Mouse (Mus musculus): ENCODE results near the gene Cmip. TPM values are rescaled to one million over a fixed set of nuclear protein-coding genes. Genes with fewer than 3 reads are reported as not detected.

The Cmip gene
- polyA plus RNA-seq, 2 experiments = 27.1 to 39.7 TPM

DNA sequence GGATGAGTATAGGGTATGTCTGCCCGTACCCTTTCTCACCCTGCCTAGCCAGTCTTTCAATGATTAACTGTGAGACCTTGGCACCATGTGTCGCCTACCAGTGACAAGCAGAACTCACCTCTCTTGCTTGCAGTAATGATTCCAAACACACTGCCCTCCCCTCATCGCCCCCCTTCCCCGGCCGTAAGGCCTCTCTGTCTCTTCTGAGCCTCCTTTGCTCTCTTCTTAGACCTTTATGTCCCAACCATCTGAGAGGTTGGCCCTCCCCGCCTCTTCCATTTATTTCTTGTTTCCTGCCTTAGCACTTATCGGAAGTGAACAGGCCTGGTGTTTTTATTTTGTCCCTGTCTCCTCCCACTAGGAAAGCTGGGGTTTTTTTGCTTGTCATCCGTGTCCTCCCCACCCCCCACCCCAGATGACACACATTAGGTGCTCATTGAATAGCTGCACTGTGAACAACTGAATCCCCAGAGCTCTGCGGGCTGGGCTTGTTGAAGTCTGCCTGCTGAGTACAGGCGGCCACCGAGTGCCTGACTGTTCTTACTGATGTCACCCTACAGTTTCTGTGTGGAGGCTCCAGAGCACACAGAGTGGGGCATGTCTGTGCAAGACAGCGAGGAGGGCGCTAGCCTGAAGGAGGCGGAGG is 78.0 kb downstream of the Cmip start:
- Histone ChIP-seq H3K4me2 (replicated peaks; ENCODE audit: low read depth, low read length, severe bottlenecking) (no peak overlapping the region), H3K9ac (ENCODE audit: low read depth, low read length, severe bottlenecking) (peak overlapping the region; percentile 9; the same call in 1 of the 2 replicates), H3K27ac (replicated peaks; ENCODE audit: low read depth, low read length) (no peak overlapping the region), H3K36me3 (ENCODE audit: control insufficient read depth, insufficient read depth, low read length) (no peaks in the 10 kb centered on the region), H3K27me3 (ENCODE audit: control insufficient read depth, insufficient read depth, low read length) (no peaks in the 10 kb centered on the region), H3K4me1 (ENCODE audit: control insufficient read depth, insufficient read depth, low read length) (peaks cover 34% of the 10 kb centered on the region), H3K4me3 (replicated peaks; ENCODE audit: low read length) (no peak overlapping the region), H3K9me3 (ENCODE audit: control insufficient read depth, low read length) (no peaks in the 10 kb centered on the region)
- 24% methylated on average over 13 of the region's 14 CpGs for WGBS
- ATAC-seq (ENCODE audit: low FRiP score, low read depth) (no peak), DNase-seq (ENCODE audit: low spot score) (no peak)
- TF ChIP-seq POLR2A (IDR thresholded peaks at IDR 0.05; ENCODE audit: borderline replicate concordance, extremely low read depth, insufficient read depth, insufficient read length) = no peak

DNA sequence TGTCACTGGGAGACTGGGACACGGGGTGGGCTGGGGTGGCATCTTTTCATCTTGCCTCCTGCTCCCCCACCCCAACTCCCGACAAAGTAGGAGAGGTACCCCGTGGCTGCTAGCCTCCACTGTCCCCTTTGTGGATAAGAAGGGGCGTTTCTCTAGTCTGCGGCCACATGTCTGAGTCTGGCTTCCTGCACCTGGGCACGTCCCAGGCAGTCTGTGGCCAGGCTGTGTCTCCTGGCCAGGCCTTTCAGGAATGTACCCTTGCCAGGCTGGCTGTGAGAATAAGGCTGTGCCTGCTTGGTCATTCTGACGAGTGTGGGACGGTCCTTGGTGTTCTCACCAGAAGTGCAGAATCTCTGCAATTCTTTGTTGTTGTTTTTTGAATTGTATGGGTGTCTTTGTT is 78.6 kb downstream of the Cmip start:
- no peaks in the 10 kb centered on the region for H3K27me3 ChIP-seq (ENCODE audit: control insufficient read depth, insufficient read depth, low read length)
- DNase-seq (ENCODE audit: low spot score) (no peak), ATAC-seq (ENCODE audit: low FRiP score, low read depth) (no peak)
- no peak overlapping the region for H3K9ac ChIP-seq (ENCODE audit: low read depth, low read length, severe bottlenecking)
- no peak overlapping the region for H3K4me2 ChIP-seq (replicated peaks; ENCODE audit: low read depth, low read length, severe bottlenecking)
- H3K4me1 ChIP-seq (ENCODE audit: control insufficient read depth, insufficient read depth, low read length) = peaks cover 34% of the 10 kb centered on the region
- H3K4me3 ChIP-seq (replicated peaks; ENCODE audit: low read length) = no peak overlapping the region
- TF ChIP-seq POLR2A (IDR thresholded peaks at IDR 0.05; ENCODE audit: borderline replicate concordance, extremely low read depth, insufficient read depth, insufficient read length) = no peak
- H3K9me3 ChIP-seq (ENCODE audit: control insufficient read depth, low read length) = no peaks in the 10 kb centered on the region
- H3K27ac ChIP-seq (replicated peaks; ENCODE audit: low read depth, low read length) = no peak overlapping the region
- 33% methylated on average over 8 of the region's 8 CpGs for WGBS
- H3K36me3 ChIP-seq (ENCODE audit: control insufficient read depth, insufficient read depth, low read length) = no peaks in the 10 kb centered on the region

DNA sequence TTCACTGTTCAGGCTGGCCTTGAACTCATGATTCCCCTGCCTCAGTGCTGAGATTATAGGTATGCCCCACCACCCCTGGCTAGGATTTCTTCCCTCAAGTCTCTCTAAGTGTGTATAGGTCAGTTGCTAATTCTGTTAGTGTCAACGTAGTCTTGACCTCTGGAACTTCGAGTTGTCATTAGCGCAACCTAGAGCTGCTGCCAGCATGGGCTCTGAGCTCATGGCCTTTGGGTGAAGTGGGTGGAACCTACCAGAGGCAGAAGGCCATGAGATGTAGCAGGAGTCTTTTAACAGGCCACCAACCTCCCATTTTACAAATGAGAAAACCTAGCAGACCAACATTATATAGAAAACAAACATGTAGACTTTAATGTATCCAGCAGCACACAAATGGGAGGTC is 80.3 kb downstream of the Cmip start:
- Histone ChIP-seq H3K27me3 (ENCODE audit: control insufficient read depth, insufficient read depth, low read length) (no peaks in the 10 kb centered on the region), H3K9ac (ENCODE audit: low read depth, low read length, severe bottlenecking) (no peak overlapping the region), H3K4me1 (ENCODE audit: control insufficient read depth, insufficient read depth, low read length) (peaks cover 34% of the 10 kb centered on the region), H3K36me3 (ENCODE audit: control insufficient read depth, insufficient read depth, low read length) (no peaks in the 10 kb centered on the region), H3K4me3 (replicated peaks; ENCODE audit: low read length) (no peak overlapping the region), H3K9me3 (ENCODE audit: control insufficient read depth, low read length) (no peaks in the 10 kb centered on the region), H3K4me2 (replicated peaks; ENCODE audit: low read depth, low read length, severe bottlenecking) (no peak overlapping the region), H3K27ac (replicated peaks; ENCODE audit: low read depth, low read length) (no peak overlapping the region)
- DNase-seq (ENCODE audit: low spot score) (no peak), ATAC-seq (ENCODE audit: low FRiP score, low read depth) (no peak)
- TF ChIP-seq POLR2A (IDR thresholded peaks at IDR 0.05; ENCODE audit: borderline replicate concordance, extremely low read depth, insufficient read depth, insufficient read length) = no peak
- WGBS = 86% methylated on average over 3 of the region's 3 CpGs

DNA sequence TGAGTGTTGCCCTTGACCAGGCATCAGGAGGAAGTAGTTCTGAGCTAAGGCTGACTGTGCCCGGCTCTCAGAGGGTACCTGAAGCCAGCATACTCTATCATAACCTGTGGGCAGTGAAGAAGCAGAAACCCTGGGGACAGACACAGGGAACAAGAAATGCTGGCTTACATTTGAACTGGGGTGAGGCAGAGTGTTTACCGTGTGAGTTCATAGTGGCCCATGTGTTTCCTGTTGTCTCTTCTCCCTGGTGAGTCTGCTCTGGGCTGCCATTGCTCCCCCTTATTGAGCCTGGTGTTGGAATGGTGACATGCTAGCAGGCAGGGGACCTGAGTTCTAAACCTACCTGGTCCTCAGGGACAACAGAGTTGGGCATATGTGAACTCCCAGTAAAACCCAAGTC is 81.8 kb downstream of the Cmip start:
- H3K4me1 ChIP-seq (ENCODE audit: control insufficient read depth, insufficient read depth, low read length) = peaks cover 24% of the 10 kb centered on the region
- H3K27ac ChIP-seq (replicated peaks; ENCODE audit: low read depth, low read length) = no peak overlapping the region
- no peak overlapping the region for H3K4me2 ChIP-seq (replicated peaks; ENCODE audit: low read depth, low read length, severe bottlenecking)
- no peaks in the 10 kb centered on the region for H3K9me3 ChIP-seq (ENCODE audit: control insufficient read depth, low read length)
- TF ChIP-seq POLR2A (IDR thresholded peaks at IDR 0.05; ENCODE audit: borderline replicate concordance, extremely low read depth, insufficient read depth, insufficient read length) = no peak
- no peak for ATAC-seq (ENCODE audit: low FRiP score, low read depth)
- no peaks in the 10 kb centered on the region for H3K27me3 ChIP-seq (ENCODE audit: control insufficient read depth, insufficient read depth, low read length)
- 69% methylated on average over 2 of the region's 2 CpGs for WGBS
- H3K9ac ChIP-seq (ENCODE audit: low read depth, low read length, severe bottlenecking) = no peak overlapping the region
- no peaks in the 10 kb centered on the region for H3K36me3 ChIP-seq (ENCODE audit: control insufficient read depth, insufficient read depth, low read length)
- DNase-seq (ENCODE audit: low spot score) = no peak
- H3K4me3 ChIP-seq (replicated peaks; ENCODE audit: low read length) = no peak overlapping the region

DNA sequence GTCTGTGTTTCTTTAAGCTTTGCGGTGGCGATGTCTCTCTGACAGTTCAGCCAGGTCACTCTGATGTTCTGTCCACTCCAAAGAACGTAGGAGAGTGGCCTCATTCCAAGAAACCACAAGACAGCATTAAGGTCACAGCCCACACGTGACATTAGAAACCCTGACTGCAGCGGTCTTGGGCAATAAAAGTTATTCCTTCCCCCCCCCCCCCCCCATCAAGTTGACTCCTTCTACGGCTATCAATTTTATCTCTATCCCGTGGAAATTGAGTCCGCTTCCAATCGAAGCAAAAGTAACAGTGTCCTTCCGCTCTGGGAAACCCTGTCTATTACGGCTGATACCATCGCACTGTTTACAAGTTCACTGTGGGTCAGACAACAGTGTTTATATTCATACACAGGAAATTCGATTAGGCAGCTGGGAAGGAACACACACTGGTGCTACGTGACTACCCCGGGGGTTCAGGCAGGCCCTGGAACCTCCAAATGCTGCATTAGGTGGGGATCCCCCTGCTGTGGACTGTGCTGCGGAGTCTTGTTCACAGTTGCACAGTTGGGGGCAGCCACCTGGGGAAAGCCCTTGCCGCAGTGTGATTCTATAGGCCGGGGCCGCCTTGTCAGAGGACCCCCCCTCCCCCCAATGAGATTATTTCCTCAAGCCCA is 82.6 kb downstream of the Cmip start:
- H3K4me2 ChIP-seq (replicated peaks; ENCODE audit: low read depth, low read length, severe bottlenecking) = no peak overlapping the region
- peaks cover 16% of the 10 kb centered on the region for H3K4me1 ChIP-seq (ENCODE audit: control insufficient read depth, insufficient read depth, low read length)
- H3K27me3 ChIP-seq (ENCODE audit: control insufficient read depth, insufficient read depth, low read length) = no peaks in the 10 kb centered on the region
- H3K27ac ChIP-seq (replicated peaks; ENCODE audit: low read depth, low read length) = no peak overlapping the region
- no peaks in the 10 kb centered on the region for H3K9me3 ChIP-seq (ENCODE audit: control insufficient read depth, low read length)
- no peak for TF ChIP-seq POLR2A (IDR thresholded peaks at IDR 0.05; ENCODE audit: borderline replicate concordance, extremely low read depth, insufficient read depth, insufficient read length)
- no peaks in the 10 kb centered on the region for H3K36me3 ChIP-seq (ENCODE audit: control insufficient read depth, insufficient read depth, low read length)
- DNase-seq (ENCODE audit: low spot score) (no peak), ATAC-seq (ENCODE audit: low FRiP score, low read depth) (no peak)
- H3K4me3 ChIP-seq (replicated peaks; ENCODE audit: low read length) = no peak overlapping the region
- 39% methylated on average over 19 of the region's 19 CpGs for WGBS
- H3K9ac ChIP-seq (ENCODE audit: low read depth, low read length, severe bottlenecking) = no peak overlapping the region
